Mouse (Mus musculus) spleen, adult 2 months (tissue): ENCODE data around the gene Homer2.

Experiments
- CTCF ChIP-seq: fragments of 200-500 bp; IDR thresholded peaks from 2 replicates; pipeline ENCODE4 v1.5.1; 2011; ENCODE audit warnings: mild to moderate bottlenecking, inconsistent platforms; ENCODE audit not compliant: insufficient read depth, insufficient read length, insufficient replicate concordance; ENCODE audit errors: extremely low read depth
- POLR2A ChIP-seq: fragments of 200-500 bp; IDR thresholded peaks from 2 replicates; pipeline ENCODE4 v1.6.1; 2011; ENCODE audit warnings: low read depth, low read length, inconsistent platforms

DNA sequence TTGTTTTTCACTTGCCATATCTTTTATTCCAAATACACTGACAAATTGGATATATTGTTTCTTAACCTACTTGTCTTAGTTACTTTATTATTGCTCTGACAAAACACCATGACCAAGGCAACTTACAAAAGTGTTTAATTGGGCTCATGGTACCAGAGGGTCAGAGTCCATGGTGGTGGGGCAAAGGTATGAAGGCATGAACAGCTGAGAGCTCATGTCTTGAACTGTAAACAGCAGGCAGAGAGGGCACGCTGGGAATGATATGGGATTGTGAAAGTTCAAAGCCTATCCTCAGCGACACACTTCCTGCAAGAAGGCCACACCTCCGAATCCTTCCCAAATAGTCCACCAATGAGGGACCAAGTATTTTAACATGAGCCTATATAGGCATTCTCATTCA lies 40.6 kb upstream of the Homer2 start:
- TF ChIP-seq CTCF (no peak), POLR2A (no peak)
